Mouse (Mus musculus): Measurements from ENCODE around the gene Cenpp. TPM values are rescaled to one million over a fixed set of nuclear protein-coding genes. Genes with fewer than 3 reads are reported as not detected.

The Cenpp gene
- polyA plus RNA-seq, 1 experiment from 2014 or later: 31.9 TPM

GRCm38 (mm10) chr13:49546517-49546916, 106.1 kb downstream of the Cenpp start:
- Histone ChIP-seq H3K4me1 (replicated peaks) (no peaks in the 10 kb centered on the region), H3K4me3 (no peak overlapping the region), H3K27me3 (ENCODE audit: insufficient read depth, poor library complexity, severe bottlenecking) (no peaks in the 10 kb centered on the region), H3K9me3 (no peaks in the 10 kb centered on the region), H3K27ac (no peak overlapping the region), H3K36me3 (no peaks in the 10 kb centered on the region)
- 79% methylated on average over 1 of the region's 1 CpGs for WGBS
- no peak for DNase-seq (ENCODE audit: low spot score)

DNA sequence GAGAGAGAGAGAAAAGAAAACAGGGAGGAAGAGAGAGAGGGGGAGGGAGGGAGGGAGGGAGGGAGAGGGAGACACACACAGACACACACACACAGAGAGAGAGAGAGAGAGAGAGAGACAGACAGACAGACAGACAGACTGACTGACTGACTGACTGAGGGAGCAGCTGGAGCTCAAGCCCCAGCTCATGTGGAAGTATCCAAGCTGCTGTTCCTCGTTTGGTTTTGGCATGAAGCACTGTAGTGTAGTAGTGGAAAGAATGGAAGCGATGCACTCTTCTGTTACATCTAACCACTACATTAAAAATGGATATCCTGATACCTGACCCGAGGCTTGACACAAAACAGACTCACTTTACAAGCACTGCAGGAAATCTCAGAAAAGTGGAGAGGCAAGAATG, 106.9 kb downstream of the Cenpp start:
- H3K9me3 ChIP-seq: no peaks in the 10 kb centered on the region
- no peak for DNase-seq (ENCODE audit: low spot score)
- no peaks in the 10 kb centered on the region for H3K27me3 ChIP-seq (ENCODE audit: insufficient read depth, poor library complexity, severe bottlenecking)
- H3K27ac ChIP-seq: no peak overlapping the region
- no peak overlapping the region for H3K4me3 ChIP-seq
- WGBS: 77% methylated on average over 3 of the region's 3 CpGs
- no peaks in the 10 kb centered on the region for H3K4me1 ChIP-seq (replicated peaks)
- H3K36me3 ChIP-seq: no peaks in the 10 kb centered on the region

DNA sequence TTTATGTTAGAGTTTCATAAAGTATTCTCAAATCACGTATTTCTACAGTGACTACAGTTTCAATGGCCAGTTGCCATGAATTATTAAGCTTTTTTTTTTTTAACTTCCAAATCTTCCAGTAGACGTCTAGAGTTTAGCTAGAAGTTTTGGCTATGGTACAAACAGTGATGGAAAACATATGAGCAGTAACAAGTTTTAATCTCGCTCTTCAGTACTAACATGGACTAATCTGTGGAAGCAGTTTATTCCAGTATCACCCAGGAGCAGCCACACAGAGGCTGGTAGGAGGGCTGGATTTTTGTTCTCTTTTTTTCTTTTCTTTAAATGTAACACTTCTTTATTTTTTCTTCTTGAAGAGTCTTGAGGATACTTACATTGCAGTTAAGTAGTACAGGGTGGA, 108.3 kb downstream of the Cenpp start, which contains the start of gene Aspn:
Gene Aspn, plus strand, starts transcription at position 165 of the 400 bp plus-strand sequence.
- no peaks in the 10 kb centered on the region for H3K9me3 ChIP-seq
- 88% methylated on average over 3 of the region's 3 CpGs for WGBS
- H3K27me3 ChIP-seq (ENCODE audit: insufficient read depth, poor library complexity, severe bottlenecking): no peaks in the 10 kb centered on the region
- no peaks in the 10 kb centered on the region for H3K4me1 ChIP-seq (replicated peaks)
- H3K4me3 ChIP-seq: no peak within 1 kb of the TSS
- H3K27ac ChIP-seq: no peak within 1 kb of the TSS
- DNase-seq (ENCODE audit: low spot score): no peak
- H3K36me3 ChIP-seq: no peaks in the 10 kb centered on the region

DNA sequence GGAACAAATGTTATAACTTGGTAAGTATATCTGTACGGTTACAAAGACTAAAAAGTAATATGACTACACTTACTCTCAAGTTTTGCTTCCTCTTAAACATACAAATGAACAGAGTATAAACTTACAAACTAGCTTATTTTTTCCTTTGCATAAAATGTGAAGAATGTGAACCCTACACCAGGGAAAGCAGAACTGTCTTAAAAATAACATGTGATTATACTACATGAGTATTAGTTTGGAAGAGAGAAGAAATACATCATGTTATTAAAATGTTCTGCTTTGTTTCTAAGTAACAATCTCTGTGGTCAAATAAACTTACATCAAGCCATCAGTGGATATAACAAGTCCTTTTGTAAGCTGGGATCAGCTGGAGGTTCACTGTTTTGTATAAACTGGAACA, 113.9 kb downstream of the Cenpp start:
- no peaks in the 10 kb centered on the region for H3K4me1 ChIP-seq (replicated peaks)
- H3K27me3 ChIP-seq (ENCODE audit: insufficient read depth, poor library complexity, severe bottlenecking): no peaks in the 10 kb centered on the region
- H3K9me3 ChIP-seq: no peaks in the 10 kb centered on the region
- WGBS: 89% methylated on average over 1 of the region's 1 CpGs
- no peaks in the 10 kb centered on the region for H3K36me3 ChIP-seq
- no peak overlapping the region for H3K27ac ChIP-seq
- no peak for DNase-seq (ENCODE audit: low spot score)
- no peak overlapping the region for H3K4me3 ChIP-seq

DNA sequence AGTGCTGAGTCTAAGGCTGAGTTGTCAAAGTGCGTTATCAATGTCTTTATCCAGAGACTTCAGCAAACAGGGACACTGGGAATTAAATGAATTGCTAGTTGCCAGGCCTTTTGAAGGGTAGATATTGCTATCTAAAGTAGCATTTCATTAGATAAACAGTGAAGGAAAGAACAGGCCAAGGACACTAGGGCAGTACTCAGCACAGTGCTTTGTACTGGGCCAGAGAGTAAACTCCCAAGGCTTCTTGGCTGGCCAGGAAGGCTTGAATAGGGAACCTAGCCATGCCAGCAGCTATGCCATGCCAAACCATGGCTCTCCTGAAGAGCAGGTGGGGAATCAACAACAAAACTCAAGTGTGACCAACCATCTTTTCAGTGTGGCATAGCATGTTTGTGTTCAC, 115.6 kb downstream of the Cenpp start:
- 98% methylated on average over 1 of the region's 1 CpGs for WGBS
- no peak overlapping the region for H3K27ac ChIP-seq
- no peaks in the 10 kb centered on the region for H3K36me3 ChIP-seq
- DNase-seq (ENCODE audit: low spot score): no peak
- H3K27me3 ChIP-seq (ENCODE audit: insufficient read depth, poor library complexity, severe bottlenecking): no peaks in the 10 kb centered on the region
- H3K9me3 ChIP-seq: no peaks in the 10 kb centered on the region
- no peaks in the 10 kb centered on the region for H3K4me1 ChIP-seq (replicated peaks)
- no peak overlapping the region for H3K4me3 ChIP-seq

- Histone ChIP-seq H3K4me3 (no peak overlapping the region), H3K36me3 (no peaks in the 10 kb centered on the region), H3K9me3 (no peaks in the 10 kb centered on the region), H3K27ac (no peak overlapping the region), H3K27me3 (ENCODE audit: insufficient read depth, poor library complexity, severe bottlenecking) (no peaks in the 10 kb centered on the region), H3K4me1 (replicated peaks) (no peaks in the 10 kb centered on the region)
- no peak for DNase-seq (ENCODE audit: low spot score)
- WGBS: 92% methylated on average over 4 of the region's 4 CpGs
These were observed 121.9 kb downstream of the Cenpp start for GRCm38 (mm10) chr13:49530636-49531035.

GRCm38 (mm10) chr13:49526235-49526634, 126.3 kb downstream of the Cenpp start:
- Histone ChIP-seq H3K27me3 (ENCODE audit: insufficient read depth, poor library complexity, severe bottlenecking) (no peaks in the 10 kb centered on the region), H3K27ac (no peak overlapping the region), H3K4me1 (replicated peaks) (no peaks in the 10 kb centered on the region), H3K36me3 (no peaks in the 10 kb centered on the region), H3K9me3 (no peaks in the 10 kb centered on the region), H3K4me3 (no peak overlapping the region)
- no peak for DNase-seq (ENCODE audit: low spot score)
- 85% methylated on average over 2 of the region's 2 CpGs for WGBS

DNA sequence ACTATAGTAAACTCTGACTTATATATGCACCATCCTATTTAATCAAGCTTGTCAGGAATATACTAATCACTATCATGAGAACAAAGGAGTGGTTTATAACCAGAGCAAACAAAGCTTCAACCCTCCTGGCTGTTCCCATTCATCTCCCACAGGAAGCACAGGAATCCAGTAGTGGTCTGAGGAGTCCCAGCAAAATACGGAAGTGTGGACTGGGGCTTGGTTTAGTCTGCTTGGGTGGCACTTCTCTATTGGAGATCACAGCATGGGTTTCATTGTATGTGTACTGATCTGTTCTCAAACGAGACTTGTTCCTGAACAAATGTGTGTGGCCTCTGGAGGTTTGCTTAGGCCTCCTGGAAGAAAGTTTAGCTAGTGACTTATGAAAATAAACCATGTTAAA, 133.8 kb downstream of the Cenpp start:
- Histone ChIP-seq H3K9me3 (no peaks in the 10 kb centered on the region), H3K36me3 (no peaks in the 10 kb centered on the region), H3K27ac (no peak overlapping the region), H3K4me1 (replicated peaks) (no peaks in the 10 kb centered on the region), H3K27me3 (ENCODE audit: insufficient read depth, poor library complexity, severe bottlenecking) (no peaks in the 10 kb centered on the region), H3K4me3 (no peak overlapping the region)
- no peak for DNase-seq (ENCODE audit: low spot score)
- whole genome bisulfite sequencing: 44% methylated on average over 2 of the region's 2 CpGs

DNA sequence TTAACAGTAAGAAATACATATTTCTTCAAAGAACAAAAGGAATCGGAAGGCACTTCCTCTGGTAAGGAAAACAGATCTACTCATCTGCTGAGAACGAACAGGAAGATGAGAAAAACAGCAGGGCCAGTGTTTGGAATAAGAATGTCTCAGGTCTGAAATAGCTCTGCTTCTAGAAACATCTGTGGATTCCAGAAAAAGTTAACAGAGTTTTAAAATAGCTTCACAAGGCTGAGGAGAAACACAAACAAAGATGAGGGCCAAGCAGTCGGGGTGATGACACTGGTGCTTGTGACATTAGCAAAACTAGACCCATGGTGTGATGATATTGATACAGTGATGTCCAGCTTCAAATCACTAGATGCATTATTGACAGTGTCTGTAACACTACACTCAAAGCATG, 145.4 kb downstream of the Cenpp start:
- Histone ChIP-seq H3K4me1 (replicated peaks) (no peaks in the 10 kb centered on the region), H3K9me3 (no peaks in the 10 kb centered on the region), H3K27me3 (ENCODE audit: insufficient read depth, poor library complexity, severe bottlenecking) (no peaks in the 10 kb centered on the region), H3K27ac (no peak overlapping the region), H3K4me3 (no peak overlapping the region), H3K36me3 (no peaks in the 10 kb centered on the region)
- DNase-seq (ENCODE audit: low spot score): no peak
- WGBS: 79% methylated on average over 3 of the region's 3 CpGs

DNA sequence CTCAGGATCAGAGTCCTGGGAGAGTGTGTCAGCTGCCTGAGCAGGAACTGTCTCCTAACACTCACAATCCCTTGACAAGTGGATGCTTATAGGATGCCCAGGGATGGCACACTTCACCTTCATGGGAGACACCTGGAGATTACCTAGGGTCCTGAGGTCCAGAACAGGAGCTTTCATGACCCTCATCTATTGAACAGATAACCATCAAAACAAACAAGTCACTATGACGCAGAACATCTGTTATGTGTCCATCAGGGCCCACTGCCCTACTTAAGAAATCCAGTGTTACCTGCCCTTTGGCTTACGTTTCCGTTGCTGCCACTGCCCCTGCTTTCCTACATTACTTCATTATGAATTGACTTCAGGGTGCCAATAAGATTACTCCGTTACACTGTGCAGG, 146.8 kb downstream of the Cenpp start:
- Histone ChIP-seq H3K27ac (no peak overlapping the region), H3K9me3 (no peaks in the 10 kb centered on the region), H3K27me3 (ENCODE audit: insufficient read depth, poor library complexity, severe bottlenecking) (no peaks in the 10 kb centered on the region), H3K36me3 (no peaks in the 10 kb centered on the region), H3K4me3 (no peak overlapping the region), H3K4me1 (replicated peaks) (no peaks in the 10 kb centered on the region)
- DNase-seq (ENCODE audit: low spot score): no peak
- 88% methylated on average over 4 of the region's 4 CpGs for WGBS

- 54% methylated on average over 4 of the region's 4 CpGs for WGBS
- H3K4me1 ChIP-seq (replicated peaks): no peaks in the 10 kb centered on the region
- DNase-seq (ENCODE audit: low spot score): no peak
- no peaks in the 10 kb centered on the region for H3K27me3 ChIP-seq (ENCODE audit: insufficient read depth, poor library complexity, severe bottlenecking)
- no peaks in the 10 kb centered on the region for H3K36me3 ChIP-seq
- no peak within 1 kb of the TSS for H3K4me3 ChIP-seq
- no peak within 1 kb of the TSS for H3K27ac ChIP-seq
- no peaks in the 10 kb centered on the region for H3K9me3 ChIP-seq
These were observed 148.1 kb downstream of the Cenpp start, which contains the start of gene Ecm2 for GRCm38 (mm10) chr13:49504510-49504909. TSS of gene Ecm2 (plus strand) at chr13:49504810.

DNA sequence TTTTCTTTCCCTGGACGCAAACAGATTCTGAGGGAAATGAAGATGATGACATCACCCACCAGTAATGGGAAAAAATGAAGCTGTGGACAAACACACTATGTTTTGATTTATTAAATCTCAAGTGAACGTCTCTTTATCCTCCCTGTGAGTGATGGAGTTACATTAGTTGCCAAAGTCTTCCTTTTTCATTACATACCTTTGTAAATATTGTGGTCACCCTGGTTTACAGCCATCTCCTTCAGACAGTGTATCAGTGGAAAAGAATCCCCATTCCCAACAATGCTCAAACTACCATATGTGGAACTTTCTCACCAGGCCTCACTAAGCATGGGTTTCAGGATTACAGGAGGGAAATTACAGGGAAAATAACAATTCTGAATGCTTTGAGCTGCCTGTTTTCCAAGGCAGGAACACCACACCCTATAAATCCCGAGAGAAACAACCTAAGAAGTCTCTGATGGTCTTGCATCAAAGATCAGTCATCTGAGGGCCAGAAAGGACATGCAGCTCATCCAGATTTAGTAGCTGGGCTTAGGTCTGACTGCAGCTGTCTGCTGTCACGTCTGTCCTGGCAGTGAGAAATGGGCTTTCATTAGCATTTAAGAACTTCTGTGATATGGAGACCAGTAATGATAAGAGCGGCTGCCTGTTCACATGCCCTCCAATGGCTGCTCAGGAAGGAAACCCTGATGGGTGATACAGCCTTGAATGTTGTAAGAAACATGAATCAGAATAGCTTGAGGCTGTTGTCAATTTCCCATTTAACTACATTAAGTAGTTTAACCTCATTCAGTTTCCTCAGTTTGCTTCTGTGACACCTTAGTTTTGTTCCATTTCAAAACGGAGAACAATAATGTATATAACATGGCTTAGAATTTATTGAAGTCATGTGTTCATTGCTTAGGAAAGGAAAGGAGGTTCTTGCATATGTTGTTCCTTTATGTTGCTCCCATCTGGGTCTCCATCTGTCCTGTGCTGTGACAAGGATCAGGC, 159.9 kb downstream of the Cenpp start, which contains the start of gene Tes3-ps:
Gene Tes3-ps, plus strand, starts transcription at position 943 of the 993 bp plus-strand sequence.
- Histone ChIP-seq H3K27me3 (ENCODE audit: insufficient read depth, poor library complexity, severe bottlenecking) (no peaks in the 10 kb centered on the region), H3K4me1 (replicated peaks) (no peaks in the 10 kb centered on the region), H3K9me3 (no peaks in the 10 kb centered on the region), H3K36me3 (no peaks in the 10 kb centered on the region), H3K27ac (no peak within 1 kb of the TSS), H3K4me3 (no peak within 1 kb of the TSS)
- DNase-seq (ENCODE audit: low spot score): no peak
- 84% methylated on average over 6 of the region's 6 CpGs for WGBS

GRCm38 (mm10) chr13:49485388-49485787, 167.2 kb downstream of the Cenpp start:
- Histone ChIP-seq H3K27ac (no peak overlapping the region), H3K36me3 (no peaks in the 10 kb centered on the region), H3K4me3 (no peak overlapping the region), H3K9me3 (no peaks in the 10 kb centered on the region), H3K27me3 (ENCODE audit: insufficient read depth, poor library complexity, severe bottlenecking) (no peaks in the 10 kb centered on the region), H3K4me1 (replicated peaks) (0 out of 2 replicates have a peak, but pooled peaks cover 4% of the 10 kb centered on the region)
- no peak for DNase-seq (ENCODE audit: low spot score)
- WGBS: 87% methylated on average over 5 of the region's 5 CpGs
